Mouse (Mus musculus): ENCODE measurements at regions not wholly inside any gene's neighbourhood (a gene's known extent, or its start where the extent isn't known, plus 50 kb on each side); places are given as distances from the start of the nearest gene placed in this dataset.

GRCm38 (mm10) chr2:129903383-129904135 lies 103.2 kb downstream of the Stk35 start:
- TF ChIP-seq CTCF (IDR thresholded peaks at IDR 0.05; ENCODE audit: borderline replicate concordance, extremely low read depth, insufficient read depth, insufficient read length): no peak
- no peak for TF ChIP-seq POLR2A (IDR thresholded peaks at IDR 0.05; ENCODE audit: borderline replicate concordance, extremely low read depth, insufficient read depth, insufficient read length, poor library complexity, severe bottlenecking)
